Mouse (Mus musculus): Measurements from ENCODE around the gene Coq9.

GRCm38 (mm10) chr8:94812645-94813098 lies 25.4 kb upstream of the Coq9 start:
- no peak for TF ChIP-seq POLR2A (IDR thresholded peaks at IDR 0.05; ENCODE audit: borderline replicate concordance, extremely low read depth, insufficient read depth, insufficient read length, poor library complexity, severe bottlenecking)
- TF ChIP-seq CTCF (IDR thresholded peaks at IDR 0.05; ENCODE audit: borderline replicate concordance, extremely low read depth, insufficient read depth, insufficient read length) = peak; percentile 67
